Comparison of ENCODE assay signal across 41 mouse cellular contexts in the genomic region with DNA sequence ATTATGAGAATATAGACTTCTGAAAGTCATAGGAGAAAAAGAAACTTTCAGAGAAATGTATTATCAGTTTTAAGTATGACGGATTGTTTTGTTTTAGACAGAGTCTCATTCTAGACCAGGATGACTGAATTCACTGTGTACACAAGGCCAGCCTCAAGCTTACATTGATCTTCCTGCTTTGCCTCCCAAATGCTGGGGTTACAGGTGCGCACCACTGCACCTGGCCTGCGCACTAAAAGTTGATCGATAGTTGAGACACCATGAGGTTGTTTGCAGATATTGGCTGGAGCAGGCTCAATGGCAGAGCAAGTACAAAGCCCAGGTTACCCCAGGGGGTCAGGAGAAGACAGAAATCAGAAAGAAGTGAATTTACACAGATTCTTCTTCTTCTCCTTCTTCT. TPM values are rescaled to one million over a fixed set of nuclear protein-coding genes. Genes with fewer than 3 reads are reported as not detected.
"Had no signal": no experiment of that assay in that cellular context is flagged by ENCODE, and none has a peak within 500 bp of the region (broad histone marks: within the 10 kb centered on the region; RNA-seq: fewer than 3 reads in every experiment).

No protein-coding gene starts in this region.

- H3K27me3 ChIP-seq: limb, embryonic 12.5 days; limb, embryonic 13.5 days; limb, embryonic 15.5 days; liver, embryonic 13.5 days; liver, embryonic 15.5 days; lung, embryonic 15.5 days; midbrain, embryonic 12.5 days; midbrain, embryonic 13.5 days; midbrain, embryonic 15.5 days; neural tube, embryonic 12.5 days had no signal

- DNase-seq: left cerebral cortex, postnatal 4 days; liver, embryonic 13.5 days; lung, adult 18-20 months; lung, adult 2 months; lung, embryonic 14.5 days; lung, postnatal 10 days; lung, postnatal 14 days; lung, postnatal 36 days; lung, postnatal 4 days; midbrain, embryonic 14.5 days had no signal

- H3K4me1 ChIP-seq: limb, embryonic 10.5 days; limb, embryonic 12.5 days; limb, embryonic 13.5 days; limb, embryonic 15.5 days; lung, embryonic 15.5 days; midbrain, embryonic 12.5 days; midbrain, embryonic 13.5 days; midbrain, embryonic 15.5 days; neural tube, embryonic 12.5 days had no signal

- H3K4me3 ChIP-seq: left cerebral cortex, adult 2 months; limb, embryonic 10.5 days; limb, embryonic 12.5 days; limb, embryonic 13.5 days; limb, embryonic 15.5 days; liver, embryonic 13.5 days; liver, embryonic 15.5 days; lung, embryonic 15.5 days; megakaryocyte, embryonic 14.5 days; midbrain, embryonic 10.5 days; midbrain, embryonic 12.5 days; midbrain, embryonic 13.5 days; midbrain, embryonic 15.5 days; myocyte; neural tube, embryonic 12.5 days had no signal

- H3K27ac ChIP-seq: left cerebral cortex, adult 2 months; limb, embryonic 10.5 days; limb, embryonic 12.5 days; limb, embryonic 13.5 days; limb, embryonic 15.5 days; liver, embryonic 13.5 days; liver, embryonic 14.5 days; liver, embryonic 15.5 days; lung, embryonic 15.5 days; macrophage; midbrain, embryonic 10.5 days; midbrain, embryonic 12.5 days; midbrain, embryonic 13.5 days; midbrain, embryonic 15.5 days; neural tube, embryonic 12.5 days had no signal

- H3K9me3 ChIP-seq: limb, embryonic 10.5 days; limb, embryonic 12.5 days; limb, embryonic 13.5 days; limb, embryonic 15.5 days; liver, embryonic 13.5 days; liver, embryonic 15.5 days; lung, embryonic 15.5 days; megakaryocyte, embryonic 14.5 days; midbrain, embryonic 10.5 days; midbrain, embryonic 12.5 days; midbrain, embryonic 13.5 days; midbrain, embryonic 15.5 days; neural tube, embryonic 12.5 days had no signal

- H3K36me3 ChIP-seq: limb, embryonic 10.5 days; limb, embryonic 12.5 days; limb, embryonic 13.5 days; limb, embryonic 15.5 days; liver, embryonic 13.5 days; liver, embryonic 15.5 days; lung, embryonic 15.5 days; midbrain, embryonic 10.5 days; midbrain, embryonic 12.5 days; midbrain, embryonic 13.5 days; midbrain, embryonic 15.5 days; neural tube, embryonic 12.5 days had no signal

- ATAC-seq: lung, postnatal 0 days; midbrain, embryonic 13.5 days; midbrain, embryonic 15.5 days; midbrain, embryonic 16.5 days had no signal

- H3K9ac ChIP-seq: limb, embryonic 12.5 days; limb, embryonic 13.5 days; limb, embryonic 15.5 days; liver, embryonic 13.5 days; liver, embryonic 14.5 days; liver, embryonic 15.5 days; lung, embryonic 14.5 days; lung, embryonic 15.5 days; midbrain, embryonic 12.5 days; midbrain, embryonic 13.5 days; midbrain, embryonic 15.5 days; neural tube, embryonic 12.5 days had no signal

- H3K4me2 ChIP-seq: limb, embryonic 12.5 days; limb, embryonic 13.5 days; limb, embryonic 15.5 days; liver, embryonic 11.5 days; liver, embryonic 13.5 days; liver, embryonic 15.5 days; lung, embryonic 14.5 days; lung, embryonic 15.5 days; midbrain, embryonic 11.5 days; midbrain, embryonic 12.5 days; midbrain, embryonic 13.5 days; midbrain, embryonic 15.5 days; neural tube, embryonic 12.5 days had no signal

RNA-seq across cellular contexts. Expression of a gene that starts 55.1 kb away (rescaled TPM):
- total RNA-seq: left cerebral cortex, postnatal 10 days; left cerebral cortex, postnatal 14 days; megakaryocyte progenitor cell, adult 5-6 weeks; megakaryocyte, adult 5-6 weeks; megakaryocyte-erythroid progenitor cell, adult 5-6 weeks; midbrain, postnatal 0 days; monocyte, adult 5-6 weeks had no signal
- polyA plus RNA-seq: limb, embryonic 10.5 days; limb, embryonic 11.5 days; limb, embryonic 12.5 days; limb, embryonic 15.5 days; liver, embryonic 11.5 days; liver, embryonic 13.5 days; liver, embryonic 14.5 days; liver, embryonic 15.5 days; liver, embryonic 16.5 days; lung, embryonic 15.5 days; lung, embryonic 16.5 days; macrophage; midbrain, embryonic 10.5 days; midbrain, embryonic 11.5 days; midbrain, embryonic 13.5 days; midbrain, embryonic 14.5 days; midbrain, embryonic 15.5 days; midbrain, embryonic 16.5 days; midbrain, postnatal 0 days; neural tube, embryonic 11.5 days; neural tube, embryonic 12.5 days had no signal
